Mouse (Mus musculus) embryo, embryonic 11 days (tissue): Measurements from ENCODE around the gene Vmn1r90.
"Not testable (repeated sequence)": the region's sequence is repeated elsewhere in the genome, so short reads cannot be mapped to it uniquely, and the experiment has no call there.

Source experiments
- DNase-seq: peaks from one replicate; pipeline ENCODE4 v3.0.0-alpha.2; 2015

The Vmn1r90 gene

DNA sequence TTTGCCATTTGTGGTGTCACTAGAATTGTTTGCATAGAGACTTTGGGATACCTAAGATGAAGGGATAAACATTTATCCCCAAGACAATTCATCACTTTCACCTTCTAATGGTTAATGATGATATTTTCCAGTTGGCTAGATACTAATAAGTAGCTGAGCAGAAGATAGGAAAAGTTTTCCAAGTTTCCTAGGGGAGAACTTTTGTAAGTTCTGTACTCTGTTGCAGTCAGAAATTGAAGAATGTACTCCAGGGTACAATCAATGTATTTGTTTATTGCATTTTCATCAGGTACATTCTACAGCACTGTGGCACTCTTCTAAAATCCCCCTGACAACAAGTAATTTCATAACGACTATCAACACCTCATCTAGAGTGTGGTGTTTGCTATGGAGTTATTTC lies at the start of gene Vmn1r90:
Vmn1r90 (minus strand) TSS at position 101 of the 400 bp plus-strand sequence.
- no peak for DNase-seq

DNA sequence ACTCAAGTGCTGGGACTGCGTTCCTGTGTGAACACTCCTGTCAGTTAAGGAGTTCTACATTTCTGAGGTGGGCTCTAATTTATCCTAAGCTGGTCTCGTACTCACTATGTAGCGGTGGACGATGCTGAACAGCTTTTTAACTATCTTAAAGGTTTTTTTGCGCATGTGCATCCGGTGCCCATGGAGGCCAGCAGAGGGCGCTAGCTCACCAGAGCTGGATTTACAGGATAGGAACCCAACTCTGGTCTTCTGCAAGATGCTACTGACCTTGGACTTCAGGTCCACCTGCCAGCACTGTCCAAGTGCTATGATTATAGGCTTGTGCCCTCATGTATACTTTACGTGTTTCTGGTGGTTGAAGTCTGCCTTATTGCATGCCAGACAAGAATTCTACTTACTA lies 29.7 kb upstream of the Vmn1r90 start:
- DNase-seq: not testable (repeated sequence)

DNA sequence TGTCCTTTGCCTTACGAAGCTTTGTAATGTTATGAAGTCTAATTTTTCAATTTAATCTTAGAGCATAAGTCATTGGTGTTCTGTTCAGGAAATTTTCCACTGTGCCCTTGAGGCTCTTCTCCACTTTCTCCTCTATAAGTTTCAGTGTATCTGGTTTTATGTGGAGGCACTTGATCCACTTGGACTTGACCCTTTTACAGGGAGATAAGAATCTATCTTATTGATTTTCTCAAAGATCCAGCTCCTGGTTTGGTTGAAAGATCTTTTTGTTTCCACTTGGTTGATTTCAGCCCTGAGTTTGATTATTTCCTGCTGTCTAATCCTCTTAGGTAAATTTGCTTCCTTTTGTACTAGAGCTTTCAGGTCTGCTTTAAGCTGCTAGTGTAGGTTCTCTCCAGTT lies 11.0 kb downstream of the Vmn1r90 start:
- DNase-seq: no peak

DNA sequence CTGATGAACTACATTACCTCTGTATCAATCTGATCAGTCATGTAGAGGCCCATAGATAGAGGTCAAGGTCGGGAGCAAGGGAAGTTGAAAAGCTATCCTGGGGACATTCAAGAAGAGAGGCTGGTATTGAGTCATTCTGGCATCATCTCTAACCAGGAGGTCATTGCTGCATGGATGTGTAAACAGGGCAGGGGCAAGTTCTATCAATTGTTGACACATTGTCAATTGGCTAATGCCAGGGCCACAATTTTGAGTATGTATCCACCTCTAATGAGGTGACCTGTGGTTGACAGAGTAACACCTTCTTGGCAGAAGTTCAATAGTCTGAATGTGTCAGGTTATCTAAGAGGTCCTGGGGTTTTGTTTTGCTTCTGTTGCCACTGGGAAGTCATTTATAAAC lies 38.0 kb downstream of the Vmn1r90 start:
- DNase-seq: no peak

DNA sequence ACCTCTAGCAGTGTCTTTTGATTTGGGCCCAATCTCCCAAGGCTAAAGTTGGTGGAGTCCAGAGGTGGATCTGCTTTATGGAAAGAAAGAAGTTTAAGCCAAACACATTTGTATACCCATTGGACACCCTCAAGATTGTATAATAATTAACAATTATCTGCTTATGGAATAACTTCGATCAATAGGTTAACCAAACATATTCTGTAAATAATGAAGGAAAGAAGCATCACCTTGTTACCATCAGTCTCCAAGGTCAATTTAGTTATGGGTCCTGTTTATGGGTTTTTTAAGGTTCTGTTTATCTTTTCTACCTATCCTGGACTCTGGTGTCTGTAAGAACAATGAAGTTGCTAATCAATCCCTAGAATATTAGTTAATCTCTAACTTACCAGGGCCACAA lies 40.7 kb downstream of the Vmn1r90 start:
- no peak for DNase-seq

DNA sequence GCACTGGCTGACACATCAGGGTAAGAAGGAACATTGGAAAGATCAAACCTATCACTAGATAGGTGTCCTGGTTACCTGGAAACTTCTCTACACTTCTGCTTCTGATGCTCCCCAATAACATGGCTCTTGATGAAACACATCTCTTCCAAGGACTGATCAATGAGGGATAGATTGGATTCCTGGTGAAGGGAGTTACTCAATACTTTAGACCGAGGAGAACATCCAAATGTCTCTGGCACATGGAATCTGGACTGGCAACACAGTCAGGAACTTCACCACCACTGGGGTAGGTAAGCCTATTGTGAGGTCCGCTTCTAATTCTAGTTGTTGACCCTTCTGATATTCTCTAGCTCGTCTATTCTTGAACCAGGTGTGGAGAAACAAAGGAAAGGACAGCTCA lies 45.0 kb downstream of the Vmn1r90 start:
- no peak for DNase-seq
